Mouse (Mus musculus): ENCODE measurements around the gene Mier2. TPM values are rescaled to one million over a fixed set of nuclear protein-coding genes. Genes with fewer than 3 reads are reported as not detected.

Gene Mier2
- total RNA-seq, 2 experiments from 2014 or later: 46.8 to 48.2 TPM

GRCm38 (mm10) chr10:79577376-79577775 is 22.4 kb upstream of the Mier2 start:
- DNase-seq (ENCODE audit: low spot score in 2 of 2): no peak

GRCm38 (mm10) chr10:79575754-79576153 is 20.8 kb upstream of the Mier2 start:
- DNase-seq (ENCODE audit: low spot score in 2 of 2): no peak

- DNase-seq (ENCODE audit: low spot score in 2 of 2): no peak
These were observed 19.8 kb upstream of the Mier2 start for GRCm38 (mm10) chr10:79574796-79575195.

GRCm38 (mm10) chr10:79574350-79574749 is 19.4 kb upstream of the Mier2 start:
- DNase-seq (ENCODE audit: low spot score in 2 of 2): no peak

GRCm38 (mm10) chr10:79573611-79574010 is 18.6 kb upstream of the Mier2 start:
- DNase-seq (ENCODE audit: low spot score in 2 of 2): no peak

DNA sequence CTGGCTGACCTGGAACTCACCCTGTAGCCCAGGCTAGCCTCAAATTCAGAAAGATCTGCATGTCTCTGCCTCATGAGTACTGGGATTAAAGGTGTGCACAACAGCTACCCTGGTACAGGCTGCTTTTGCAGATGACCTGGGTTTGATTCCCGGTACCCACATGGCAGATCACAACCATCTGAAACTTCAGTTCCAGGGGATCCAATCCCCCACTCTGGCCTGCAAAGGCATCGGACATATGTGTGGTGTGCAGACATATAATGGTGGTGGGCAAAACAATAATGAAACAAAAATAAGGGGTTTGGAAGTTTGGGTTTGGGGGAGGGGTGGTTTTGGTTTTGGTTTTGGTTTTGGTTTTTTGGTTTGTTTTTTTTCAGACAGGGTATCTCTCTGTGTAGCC is 16.3 kb upstream of the Mier2 start:
- no peak for DNase-seq (ENCODE audit: low spot score in 2 of 2)

DNA sequence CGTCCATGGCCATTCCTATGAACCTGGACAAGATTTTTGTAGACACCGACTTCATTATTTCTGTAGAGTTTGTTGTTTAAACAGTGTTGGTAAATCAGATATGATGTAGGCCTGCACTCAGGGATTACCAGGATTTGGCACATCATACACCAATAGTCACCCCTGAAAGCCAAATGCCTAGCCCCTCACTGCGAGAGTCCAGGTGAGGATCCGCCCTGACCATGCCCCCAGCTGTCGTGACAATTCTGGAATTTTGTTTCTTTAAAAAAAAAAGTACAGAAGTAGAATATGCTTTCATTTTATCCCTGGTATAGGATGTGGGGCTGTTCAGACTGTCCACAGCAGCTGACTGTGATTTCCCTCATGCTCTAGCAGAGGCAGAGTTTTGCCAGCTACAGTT is 14.9 kb upstream of the Mier2 start:
- DNase-seq (ENCODE audit: low spot score in 2 of 2): no peak

- no peak for DNase-seq (ENCODE audit: low spot score in 2 of 2)
These were observed 4.7 kb upstream of the Mier2 start for GRCm38 (mm10) chr10:79559716-79560115.

DNA sequence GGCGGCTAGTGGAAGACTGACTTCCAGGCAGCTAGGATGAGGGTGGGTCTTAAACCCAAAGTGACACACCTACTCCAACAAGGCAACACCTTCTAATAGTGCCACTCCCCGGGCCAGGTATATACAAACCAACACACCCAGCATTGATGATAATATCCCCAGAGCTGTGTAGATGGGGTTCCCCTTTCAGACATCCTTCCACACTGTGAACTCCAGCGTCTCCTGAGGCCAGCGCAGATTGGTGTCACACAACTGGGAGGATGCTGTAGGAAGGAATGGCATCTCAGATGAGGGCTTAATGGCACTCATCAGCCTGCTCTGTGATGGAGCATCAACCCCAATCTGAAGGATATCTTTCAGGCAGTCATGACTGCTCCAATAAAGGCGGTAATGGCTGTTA is 2.5 kb upstream of the Mier2 start:
- DNase-seq (ENCODE audit: low spot score in 2 of 2): no peak

DNA sequence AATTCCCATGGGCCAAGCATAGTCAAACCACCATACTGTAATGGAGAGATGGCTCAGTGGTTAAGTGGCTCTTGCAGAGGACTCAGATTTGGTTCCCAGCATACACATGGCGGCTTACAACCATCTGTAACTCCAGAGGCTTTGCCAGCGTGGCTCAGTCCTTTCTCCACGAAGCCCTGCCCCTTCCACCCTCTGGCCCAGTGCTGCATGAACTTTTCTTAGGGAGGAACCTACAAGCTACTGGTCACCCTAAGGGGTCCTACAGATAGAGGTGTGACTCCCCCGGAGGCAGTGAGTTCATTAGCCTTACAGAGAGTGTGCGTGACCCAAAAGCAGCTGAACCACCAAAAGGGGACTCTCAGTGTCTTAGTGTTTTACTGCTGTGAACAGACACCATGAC is 2.0 kb upstream of the Mier2 start:
- no peak for DNase-seq (ENCODE audit: low spot score in 2 of 2)

- no peak for DNase-seq (ENCODE audit: low spot score in 2 of 2)
These were observed 282 bp upstream of the Mier2 start for GRCm38 (mm10) chr10:79555238-79555724.

DNA sequence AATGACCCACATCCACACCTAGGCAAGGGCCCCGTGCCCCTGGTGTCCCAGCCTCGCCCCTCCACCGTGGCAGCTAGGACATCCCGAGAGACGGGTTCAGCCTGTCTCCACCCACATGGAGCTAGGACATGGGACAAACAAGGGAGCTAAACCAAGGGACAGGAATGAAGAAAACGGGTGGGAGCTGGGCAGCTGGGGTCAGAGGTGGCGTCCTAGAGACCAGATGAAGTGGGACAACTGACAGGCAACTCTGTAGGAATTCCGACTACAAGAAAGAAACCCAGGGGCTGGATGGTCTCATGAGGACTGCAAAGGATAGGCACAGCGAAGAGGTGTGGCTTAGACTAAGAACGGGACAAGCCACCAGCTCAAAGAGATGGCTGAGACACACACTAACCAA is 1.3 kb downstream of the Mier2 start:
- DNase-seq (ENCODE audit: low spot score in 2 of 2): no peak

DNA sequence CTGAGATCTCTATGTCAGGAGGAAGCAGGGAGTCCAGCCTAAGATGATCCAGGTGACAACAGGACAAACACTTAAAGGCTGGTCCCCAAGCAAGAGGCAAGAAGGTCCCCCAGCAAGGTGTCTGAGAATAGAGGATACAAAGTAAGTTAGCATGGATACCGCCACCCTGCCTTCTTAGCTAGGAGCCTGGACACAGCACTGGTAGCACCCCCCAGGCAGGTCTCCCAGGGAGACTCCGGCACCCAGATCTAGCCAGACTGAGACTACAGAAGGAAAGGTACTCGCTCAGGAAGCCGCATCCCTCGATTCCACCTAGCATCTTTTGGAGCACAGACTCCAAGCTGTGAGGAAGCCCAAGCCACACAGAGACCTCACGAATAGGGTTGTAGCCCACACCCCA is 1.8 kb downstream of the Mier2 start:
- DNase-seq (ENCODE audit: low spot score in 2 of 2): no peak

DNA sequence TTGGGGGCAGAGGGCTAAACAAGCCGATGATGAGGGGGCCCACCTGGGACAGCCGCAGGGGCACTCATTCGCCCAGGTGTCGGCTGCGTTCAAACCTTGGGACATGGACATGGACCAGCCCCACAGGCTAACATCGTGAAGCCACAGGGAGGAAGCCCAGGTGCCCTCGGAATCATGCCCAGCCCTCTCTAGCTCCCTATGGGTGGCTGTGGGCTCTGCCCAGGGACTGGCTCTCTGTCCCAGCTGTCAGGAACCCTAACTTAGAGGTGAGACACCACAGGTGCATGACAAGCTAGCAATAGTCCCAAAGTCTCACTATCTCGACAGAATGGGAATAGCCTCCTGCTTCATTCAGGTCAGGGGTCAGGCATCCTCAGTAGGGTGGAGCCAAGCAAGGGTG is 2.5 kb downstream of the Mier2 start:
- no peak for DNase-seq (ENCODE audit: low spot score in 2 of 2)

GRCm38 (mm10) chr10:79550366-79550765 is 4.6 kb downstream of the Mier2 start:
- DNase-seq (ENCODE audit: low spot score in 2 of 2): no peak

DNA sequence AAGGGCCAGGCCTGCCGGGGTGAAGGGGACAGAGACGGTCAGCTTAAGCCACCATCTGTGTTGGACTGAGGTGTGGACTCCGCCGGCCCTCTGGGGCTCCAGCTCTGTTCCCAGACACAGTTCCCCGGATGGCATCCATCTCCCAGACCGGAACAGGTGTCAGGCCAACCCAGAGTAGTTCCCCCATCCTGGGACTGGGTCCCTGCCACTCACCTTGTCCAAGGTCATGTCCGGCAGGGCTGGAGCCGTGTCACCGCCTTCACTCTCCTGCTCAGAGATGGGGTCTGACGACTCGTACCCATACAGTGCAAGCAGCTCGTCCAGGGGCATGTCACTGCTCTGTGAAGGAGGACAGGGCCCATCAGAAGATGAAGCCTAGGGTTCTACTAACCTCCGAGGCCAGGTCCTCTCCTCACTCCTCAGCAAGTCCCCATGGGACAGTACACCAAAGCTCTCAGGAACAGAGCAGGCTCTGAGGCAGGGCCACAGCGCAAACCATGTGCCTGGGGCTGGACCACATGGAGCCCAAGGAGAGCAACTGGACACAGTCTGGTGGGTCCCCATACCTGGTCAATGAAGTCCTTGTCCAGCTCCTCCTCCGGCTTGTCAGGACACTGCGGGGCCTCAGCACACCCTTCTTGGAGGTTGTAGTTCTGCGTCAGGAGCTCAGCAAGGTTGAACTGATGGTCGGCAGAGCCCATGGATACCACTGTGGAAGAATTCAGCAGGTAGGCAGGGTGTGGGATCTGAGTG is 5.9 kb downstream of the Mier2 start:
- no peak for DNase-seq (ENCODE audit: low spot score in 2 of 2)

DNA sequence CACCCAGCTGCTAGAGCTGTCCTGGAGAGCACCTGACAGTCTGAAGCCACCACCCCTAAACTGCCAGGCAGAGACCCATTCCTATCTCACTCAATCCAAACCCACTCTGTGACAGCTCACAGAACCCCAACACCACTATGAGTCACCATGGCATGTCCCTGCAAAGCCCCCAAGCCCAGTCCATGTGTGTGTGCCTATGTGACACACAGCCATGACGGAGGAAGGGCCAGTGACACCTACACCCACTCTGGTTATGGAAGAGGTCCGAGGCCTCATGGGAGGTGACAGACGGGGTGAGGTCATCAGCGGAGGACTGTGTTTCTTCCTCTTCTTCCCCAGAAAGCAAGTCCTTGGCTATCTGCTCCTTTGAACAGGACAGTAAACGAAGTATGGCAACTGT is 6.5 kb downstream of the Mier2 start:
- no peak for DNase-seq (ENCODE audit: low spot score in 2 of 2)

GRCm38 (mm10) chr10:79547148-79547675 is 7.8 kb downstream of the Mier2 start:
- peak in 1 of 2 experiments; percentile 2 for DNase-seq (ENCODE audit: low spot score in 2 of 2)

GRCm38 (mm10) chr10:79546483-79546882 is 8.5 kb downstream of the Mier2 start:
- DNase-seq (ENCODE audit: low spot score in 2 of 2): peak in 1 of 2 experiments; percentile 2

DNA sequence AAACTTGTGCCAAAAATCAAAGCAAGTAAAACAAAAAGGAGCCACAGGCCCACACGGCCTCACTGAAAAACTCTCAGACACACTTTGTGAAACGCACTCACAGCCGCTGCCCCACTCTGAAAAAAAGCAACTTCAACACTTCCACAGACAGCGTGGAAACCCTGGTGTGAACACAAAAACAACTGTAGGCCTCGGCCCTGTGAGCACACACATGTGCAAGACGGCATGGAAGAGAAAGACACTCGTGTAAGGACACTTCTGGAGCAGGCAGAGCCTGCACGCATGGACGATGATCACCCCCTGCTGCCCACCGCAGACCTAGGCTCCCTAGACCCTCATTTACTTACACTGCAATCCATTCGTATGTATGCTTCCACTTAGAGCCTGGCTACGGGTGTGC is 9.1 kb downstream of the Mier2 start:
- peak in 1 of 2 experiments; percentile 2 for DNase-seq (ENCODE audit: low spot score in 2 of 2)

DNA sequence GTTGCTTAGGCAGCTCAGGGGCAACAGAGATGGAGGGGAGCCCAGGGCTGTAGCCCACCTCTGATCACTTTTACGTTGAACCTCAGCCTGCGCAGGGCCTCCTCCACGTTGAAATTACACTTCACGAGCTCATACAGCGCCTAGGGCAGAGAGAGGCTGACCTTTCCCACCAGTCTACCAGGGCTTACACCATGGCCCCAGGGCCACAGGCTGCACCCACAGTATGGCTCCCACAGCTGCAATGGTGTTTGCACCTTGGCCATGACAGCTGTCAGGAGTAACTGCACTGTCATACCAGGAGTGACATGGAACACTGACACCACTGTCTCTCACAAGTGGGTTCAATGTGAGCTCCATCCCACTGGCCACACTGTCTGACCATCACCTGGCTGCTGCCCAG is 10.4 kb downstream of the Mier2 start:
- no peak for DNase-seq (ENCODE audit: low spot score in 2 of 2)

GRCm38 (mm10) chr10:79543884-79544597 is 11.0 kb downstream of the Mier2 start:
- no peak for DNase-seq (ENCODE audit: low spot score in 2 of 2)
